Mouse (Mus musculus): Measurements from ENCODE around the gene Il12a.

The Il12a gene

DNA sequence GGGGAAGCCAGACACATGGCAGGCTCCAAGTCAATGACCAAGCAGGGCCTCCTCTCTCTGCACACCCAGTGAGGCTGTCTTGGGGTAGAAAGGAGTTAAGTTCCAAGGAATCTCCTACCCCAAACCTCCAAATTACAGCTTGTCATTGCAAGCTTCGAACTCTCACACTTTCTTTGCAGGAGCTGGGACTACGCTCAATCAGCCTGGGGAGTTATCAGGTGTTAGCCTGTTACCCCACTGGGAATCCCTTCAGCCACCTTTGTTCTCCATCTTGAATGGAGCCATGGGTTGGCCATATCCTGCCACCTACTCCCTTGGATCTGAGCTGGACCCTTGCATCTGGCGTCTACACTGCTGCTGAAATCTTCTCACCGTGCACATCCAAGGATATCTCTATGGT is at the start of gene Il12a:
Il12a (plus strand) TSS at position 301 of the 400 bp plus-strand sequence.
- DNase-seq = no peak

- DNase-seq = no peak
Measured at GRCm38 (mm10) chr3:68642935-68643334, 47.5 kb upstream of the Il12a start.

DNA sequence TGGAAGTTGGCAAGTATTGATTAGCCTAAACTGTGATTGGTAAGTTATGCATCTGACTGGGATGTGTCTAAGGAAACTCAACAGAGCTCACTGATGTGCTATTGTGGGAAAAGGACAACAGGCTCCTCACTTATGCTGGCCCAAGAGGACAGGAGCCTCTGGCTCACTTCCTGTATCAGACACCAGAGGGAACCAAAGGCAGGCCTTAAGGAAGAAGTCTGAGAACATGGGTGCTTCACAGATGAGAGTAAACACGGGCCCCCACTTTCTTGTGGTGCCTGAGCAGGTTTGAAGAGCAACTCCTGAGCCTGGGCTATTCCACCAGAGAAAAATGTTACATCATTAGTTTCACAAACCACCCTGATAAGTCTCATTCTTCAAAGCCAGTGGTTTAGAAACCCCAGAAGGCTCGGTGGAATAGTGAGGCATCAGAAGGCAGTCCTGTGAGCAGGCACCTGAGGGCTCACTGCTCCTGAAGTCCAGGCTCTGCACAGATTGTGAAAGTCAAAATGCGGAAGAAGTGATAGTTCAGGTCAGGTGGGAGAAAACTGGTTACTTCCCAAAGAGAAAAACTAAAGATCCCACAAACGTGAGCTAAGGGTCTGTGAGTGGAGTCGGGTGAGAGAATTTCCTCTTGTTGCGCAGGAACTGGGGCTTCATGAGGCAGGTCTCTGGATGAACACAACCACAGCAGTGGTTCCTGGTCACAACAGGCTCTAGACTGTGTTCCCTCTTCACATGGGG is 43.9 kb upstream of the Il12a start:
- DNase-seq = no peak

GRCm38 (mm10) chr3:68647282-68647681 is 43.2 kb upstream of the Il12a start:
- DNase-seq = no peak

DNA sequence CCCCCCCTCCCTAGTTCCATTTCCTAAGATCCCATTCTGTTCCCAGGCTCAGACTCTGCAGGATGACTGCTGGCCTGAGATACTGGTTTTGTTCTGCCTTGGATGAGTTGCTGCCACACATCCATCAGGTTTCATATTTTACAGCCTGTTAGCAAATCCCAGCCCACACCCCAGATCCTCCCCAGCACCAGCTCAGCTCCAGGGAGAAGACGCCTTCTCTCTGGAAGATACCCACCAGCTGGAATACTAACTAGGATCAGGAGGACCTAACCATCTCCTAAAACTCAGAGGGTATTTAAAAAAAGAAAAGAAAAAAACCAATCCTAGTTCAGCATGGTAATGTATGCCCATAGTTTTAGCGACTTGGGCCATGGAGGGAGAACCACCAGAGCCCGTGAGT is 40.2 kb upstream of the Il12a start:
- no peak for DNase-seq

DNA sequence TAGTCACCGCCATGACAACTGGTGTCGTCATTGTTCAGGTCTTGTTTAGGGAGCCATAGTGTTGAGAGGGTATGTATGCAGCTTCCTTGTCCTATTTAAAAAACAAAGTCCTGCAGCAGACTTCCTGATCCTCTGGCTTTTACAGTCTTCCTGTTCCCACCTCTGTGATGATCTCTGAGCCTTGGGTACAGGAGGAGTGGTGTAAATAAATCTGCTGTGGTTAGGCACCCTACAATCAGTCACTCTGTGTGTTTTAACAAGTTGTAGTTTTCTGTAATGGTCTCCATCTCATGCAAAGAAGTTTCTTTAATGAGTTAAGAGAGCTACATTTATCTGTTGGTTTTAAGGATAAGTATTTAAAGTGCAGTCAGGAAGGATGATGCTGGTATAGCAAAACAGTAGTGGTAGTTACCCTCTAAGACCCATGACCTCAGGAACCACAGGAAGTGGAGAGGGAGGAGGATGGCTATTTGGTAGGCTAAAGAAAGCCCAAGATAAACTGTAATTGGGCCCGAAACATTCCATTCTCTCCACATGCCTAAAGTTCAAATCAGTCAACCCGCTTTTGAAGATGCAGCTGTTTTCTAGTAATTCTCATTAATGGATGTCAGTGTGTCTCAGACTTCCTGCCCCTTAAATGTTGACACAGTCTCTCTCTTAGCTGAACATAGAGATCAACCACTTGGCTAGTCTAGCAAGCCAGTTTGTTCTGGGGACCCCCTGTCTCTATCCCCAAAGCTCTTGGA is 33.7 kb upstream of the Il12a start:
- no peak for DNase-seq

- no peak for DNase-seq
Measured at GRCm38 (mm10) chr3:68657589-68658245, 32.7 kb upstream of the Il12a start.

DNA sequence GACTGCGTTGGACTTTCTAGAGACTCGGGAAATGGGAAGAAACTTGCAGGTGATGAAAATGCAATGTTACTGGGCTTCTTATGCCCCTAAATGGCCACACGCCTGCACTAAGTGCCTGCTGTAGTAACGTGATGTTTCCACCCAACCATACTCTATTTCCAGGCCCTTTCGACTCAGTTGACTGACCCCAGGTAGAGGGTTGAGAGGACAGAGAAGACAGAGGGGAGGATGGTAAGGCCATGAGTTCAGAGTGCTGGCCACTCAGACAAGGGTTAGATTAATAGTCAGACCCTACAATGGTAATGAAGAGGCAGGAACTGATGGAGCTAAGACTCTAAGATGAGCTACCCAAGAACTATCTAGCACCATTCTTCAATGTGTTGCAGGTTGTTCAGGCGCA is 30.4 kb upstream of the Il12a start:
- DNase-seq = no peak

DNA sequence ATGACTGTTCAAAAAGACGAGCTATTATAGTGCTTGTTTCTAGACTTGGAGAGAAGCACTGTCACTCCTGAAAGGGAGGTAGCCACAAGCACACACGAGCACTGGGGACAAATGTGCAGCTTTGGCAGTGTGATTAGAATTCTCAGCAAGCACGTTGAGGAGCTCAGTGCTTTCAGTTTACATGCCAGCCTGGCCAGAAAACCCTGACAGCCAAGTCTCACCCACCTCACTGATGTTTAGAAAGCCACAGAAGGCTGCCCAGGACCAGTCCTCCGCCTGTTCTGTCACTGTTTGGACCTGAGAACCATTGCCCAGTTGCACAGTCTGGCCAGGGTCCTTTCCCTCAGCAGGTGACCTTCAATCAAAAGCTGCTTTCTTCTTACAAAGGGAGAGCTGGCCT is 29.9 kb upstream of the Il12a start:
- no peak for DNase-seq

DNA sequence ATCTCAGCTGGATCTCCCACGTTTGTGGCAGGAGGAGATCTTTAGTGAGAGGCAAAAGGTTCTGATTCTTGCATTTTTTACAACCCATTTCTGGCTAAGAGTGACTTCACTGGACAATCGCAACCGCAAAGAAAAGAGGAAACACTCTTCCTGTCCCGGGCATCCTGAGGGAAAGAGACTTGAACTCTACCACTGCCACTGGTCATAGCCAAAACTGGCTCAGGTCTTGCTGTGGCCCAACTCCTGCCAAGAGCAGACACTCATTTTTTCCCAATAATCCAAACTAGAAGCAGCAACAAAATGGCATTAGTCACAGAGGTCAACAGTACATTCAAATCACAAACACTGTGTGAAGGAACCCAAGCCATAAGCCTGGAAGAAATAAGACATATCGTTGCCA is 28.1 kb upstream of the Il12a start:
- DNase-seq = no peak

- no peak for DNase-seq
Measured at GRCm38 (mm10) chr3:68664337-68664736, 26.1 kb upstream of the Il12a start.

DNA sequence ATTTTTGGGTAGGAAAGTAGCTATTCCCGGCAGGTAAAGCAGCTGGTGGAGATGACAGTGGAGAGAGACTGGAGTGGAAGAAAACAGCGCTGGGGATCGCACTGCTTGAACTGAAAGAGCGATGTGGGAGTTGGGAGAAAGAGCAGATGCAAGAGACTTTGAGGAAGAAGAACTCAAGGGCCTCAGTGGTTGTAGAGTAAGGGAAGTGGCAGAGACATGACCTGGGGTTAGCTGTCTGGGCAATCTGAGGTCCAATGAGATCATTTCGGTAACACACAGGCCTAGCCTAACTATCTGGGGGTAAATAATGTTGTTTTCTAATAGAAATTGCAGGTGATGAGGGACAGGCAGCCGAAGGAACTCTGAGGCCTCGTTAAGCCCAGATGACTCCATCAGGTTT is 24.1 kb upstream of the Il12a start:
- DNase-seq = no peak

GRCm38 (mm10) chr3:68667852-68668251 is 22.6 kb upstream of the Il12a start:
- no peak for DNase-seq

- peak; percentile 14 for DNase-seq
Measured at GRCm38 (mm10) chr3:68669418-68669974, 20.9 kb upstream of the Il12a start.

GRCm38 (mm10) chr3:68674721-68675120 is 15.7 kb upstream of the Il12a start:
- DNase-seq = no peak

DNA sequence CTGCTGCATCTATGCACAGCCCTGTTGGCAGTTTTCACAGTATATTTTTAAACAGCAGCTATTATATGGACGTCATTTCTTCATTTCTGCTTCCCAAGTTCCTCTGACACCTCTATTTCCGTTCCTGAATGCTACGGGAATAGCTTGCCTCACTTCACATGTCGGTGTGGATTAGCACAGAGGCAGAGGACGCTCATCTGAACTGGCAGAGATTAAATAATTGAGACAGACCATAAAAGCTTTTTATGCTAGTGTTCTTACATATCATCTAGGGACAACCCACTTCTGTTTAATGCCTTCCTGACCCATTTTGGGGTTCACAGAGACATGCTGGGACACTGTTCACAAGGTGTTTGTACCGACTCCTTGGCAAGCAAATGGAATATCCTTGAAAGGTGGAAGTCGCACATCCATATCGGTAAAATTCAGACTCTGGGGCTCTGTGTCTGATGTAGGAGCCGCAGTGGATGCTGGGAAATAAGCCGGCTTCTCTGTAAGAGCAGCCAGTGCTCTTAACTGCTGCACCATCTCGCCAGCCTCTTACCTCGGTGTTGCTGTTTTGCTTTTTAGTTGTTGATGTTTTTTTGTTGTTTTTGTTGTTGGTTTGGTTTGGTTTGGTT is 15.1 kb upstream of the Il12a start:
- no peak for DNase-seq

- no peak for DNase-seq
Measured at GRCm38 (mm10) chr3:68675980-68676678, 14.3 kb upstream of the Il12a start.

- DNase-seq = no peak
Measured at GRCm38 (mm10) chr3:68676831-68677303, 13.6 kb upstream of the Il12a start.

- no peak for DNase-seq
Measured at GRCm38 (mm10) chr3:68678805-68679585, 11.4 kb upstream of the Il12a start.

DNA sequence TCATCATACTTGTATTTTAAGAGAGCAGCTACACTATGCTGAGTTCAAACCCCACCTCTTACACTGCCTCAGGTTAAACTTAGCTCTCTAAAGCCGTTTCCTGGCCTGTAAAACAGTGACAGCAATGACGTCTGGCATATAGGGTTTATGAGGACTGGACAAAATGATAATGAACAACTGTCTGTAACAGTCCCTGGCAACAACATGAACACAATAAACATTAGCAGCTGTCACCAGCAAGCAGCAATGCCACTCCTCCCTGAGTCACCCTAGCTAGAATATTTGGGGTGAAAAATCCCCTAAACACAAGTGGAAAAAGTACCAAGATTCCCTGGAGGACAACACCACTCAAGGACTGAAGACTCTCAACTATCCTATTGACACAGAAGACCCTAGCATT is 6.9 kb upstream of the Il12a start:
- no peak for DNase-seq

- no peak for DNase-seq
Measured at GRCm38 (mm10) chr3:68684207-68684606, 6.2 kb upstream of the Il12a start.
